Mouse (Mus musculus) bone marrow macrophage, adult 2 months (primary cell): ENCODE measurements around the gene Parp1.

ENCODE experiments used
- CTCF ChIP-seq: IDR thresholded peaks from 2 replicates; pipeline ENCODE4 v1.5.1; 2012; ENCODE audit warnings: low read depth, mild to moderate bottlenecking, low read length, moderate library complexity
- POLR2A ChIP-seq: IDR thresholded peaks from 2 replicates; pipeline ENCODE4 v1.6.1; 2012; ENCODE audit warnings: mild to moderate bottlenecking, low read depth, low read length, borderline replicate concordance

GRCm38 (mm10) chr1:180576524-180576923 lies 7.8 kb downstream of the Parp1 start:
- TF ChIP-seq CTCF = no peak
- TF ChIP-seq POLR2A = no peak
